Mouse (Mus musculus): ENCODE measurements around the gene Slc38a6.

Slc38a6 gene

GRCm38 (mm10) chr12:73384747-73385146 lies 98.2 kb downstream of the Slc38a6 start:
- in situ Hi-C loops (cut with MseI, MboI) = no loop called here

- in situ Hi-C loops (cut with MseI, MboI) = no loop called here
These were observed 105.9 kb downstream of the Slc38a6 start for GRCm38 (mm10) chr12:73392507-73392906.

GRCm38 (mm10) chr12:73393018-73393417 lies 106.4 kb downstream of the Slc38a6 start:
- in situ Hi-C loops (cut with MseI, MboI) = no loop called here

- in situ Hi-C loops (cut with MseI, MboI) = no loop called here
These were observed 107.3 kb downstream of the Slc38a6 start for GRCm38 (mm10) chr12:73393881-73394291.

GRCm38 (mm10) chr12:73394571-73394970 lies 108.0 kb downstream of the Slc38a6 start:
- in situ Hi-C loops (cut with MseI, MboI) = no loop called here

GRCm38 (mm10) chr12:73399426-73399825 lies 112.8 kb downstream of the Slc38a6 start:
- in situ Hi-C loops (cut with MseI, MboI) = no loop called here

GRCm38 (mm10) chr12:73400481-73401025 lies 114.0 kb downstream of the Slc38a6 start:
- in situ Hi-C loops (cut with MseI, MboI) = no loop called here

- in situ Hi-C loops (cut with MseI, MboI) = no loop called here
These were observed 115.0 kb downstream of the Slc38a6 start for GRCm38 (mm10) chr12:73401520-73402130.

- in situ Hi-C loops (cut with MseI, MboI) = no loop called here
These were observed 115.6 kb downstream of the Slc38a6 start for GRCm38 (mm10) chr12:73402137-73402712.

- in situ Hi-C loops (cut with MseI, MboI) = no loop called here
These were observed 116.5 kb downstream of the Slc38a6 start for GRCm38 (mm10) chr12:73402851-73403665.
